In genomic region chr17:47737271-47738065, GRCm38 (mm10) we compare ENCODE assay signal across 8 mouse cellular contexts. TPM values are rescaled to one million over a fixed set of nuclear protein-coding genes. Genes with fewer than 3 reads are reported as not detected.
DNase-seq lines count a peak whose midpoint lies in the region; ATAC-seq and TF ChIP-seq lines count a peak whose summit lies in the region.

No protein-coding gene starts in this region.

- peak overlapping the region; percentile 94 for H3K9ac ChIP-seq in heart, embryonic 12.5 days
- H3K9ac ChIP-seq in kidney, postnatal 0 days (ENCODE audit: low read depth, low read length) = peak overlapping the region; percentile 77
- H3K9ac ChIP-seq in liver, embryonic 12.5 days = peak overlapping the region; percentile 74
- peak overlapping the region; percentile 58 for H3K9ac ChIP-seq in stomach, embryonic 15.5 days

- TF ChIP-seq POLR2A in bone marrow, adult 2 months (IDR thresholded peaks at IDR 0.05; ENCODE audit: borderline replicate concordance, control insufficient read depth, low read depth, low read length) = peak; percentile 75; the same call in 1 of the 2 replicates

- peak; percentile 96 for DNase-seq in A20 (ENCODE audit: low read depth, low spot score)
- DNase-seq in kidney, postnatal 0 days (ENCODE audit: low spot score) = peak; percentile 88
- peak; percentile 69 for DNase-seq in naive thymus-derived CD4-positive, alpha-beta T cell, adult 2 months (ENCODE audit: low read depth)

- peak overlapping the region; percentile 80 for H3K4me3 ChIP-seq in bone marrow, adult 2 months (replicated peaks; ENCODE audit: control insufficient read depth, low read depth, low read length)
- peak overlapping the region; percentile 75 for H3K4me3 ChIP-seq in erythroblast, embryonic 14.5 days (replicated peaks)
- peak overlapping the region; percentile 90 for H3K4me3 ChIP-seq in heart, embryonic 12.5 days
- H3K4me3 ChIP-seq in kidney, postnatal 0 days (replicated peaks; ENCODE audit: low read depth, low read length) = peak overlapping the region; percentile 66
- H3K4me3 ChIP-seq in liver, embryonic 12.5 days = peak overlapping the region; percentile 68
- peak overlapping the region; percentile 77 for H3K4me3 ChIP-seq in stomach, embryonic 15.5 days (replicated peaks)

- H3K27me3 ChIP-seq in erythroblast, embryonic 14.5 days (ENCODE audit: control insufficient read depth) = peaks cover 27% of the 10 kb centered on the region
- no peaks in the 10 kb centered on the region for H3K27me3 ChIP-seq in heart, embryonic 12.5 days (replicated peaks)
- no peaks in the 10 kb centered on the region for H3K27me3 ChIP-seq in kidney, postnatal 0 days (ENCODE audit: insufficient read depth, low read length)
- peaks cover 37% of the 10 kb centered on the region for H3K27me3 ChIP-seq in liver, embryonic 12.5 days (replicated peaks)
- no peaks in the 10 kb centered on the region for H3K27me3 ChIP-seq in stomach, embryonic 15.5 days (replicated peaks)

- no peaks in the 10 kb centered on the region for H3K36me3 ChIP-seq in erythroblast, embryonic 14.5 days (ENCODE audit: control insufficient read depth)
- H3K36me3 ChIP-seq in heart, embryonic 12.5 days = no peaks in the 10 kb centered on the region
- no peaks in the 10 kb centered on the region for H3K36me3 ChIP-seq in kidney, postnatal 0 days (ENCODE audit: insufficient read depth, low read length)
- H3K36me3 ChIP-seq in liver, embryonic 12.5 days = no peaks in the 10 kb centered on the region
- no peaks in the 10 kb centered on the region for H3K36me3 ChIP-seq in stomach, embryonic 15.5 days

- no peak for TF ChIP-seq CTCF in bone marrow, adult 2 months (IDR thresholded peaks at IDR 0.05; ENCODE audit: control insufficient read depth, insufficient read depth, low read length)
- TF ChIP-seq CTCF in kidney, postnatal 0 days (IDR thresholded peaks at IDR 0.05; ENCODE audit: low read depth) = no peak

- peak overlapping the region; percentile 90 for H3K4me2 ChIP-seq in heart, embryonic 12.5 days
- peak overlapping the region; percentile 65 for H3K4me2 ChIP-seq in kidney, postnatal 0 days (ENCODE audit: low read length)
- H3K4me2 ChIP-seq in liver, embryonic 12.5 days = peak overlapping the region; percentile 100
- H3K4me2 ChIP-seq in stomach, embryonic 15.5 days = peak overlapping the region; percentile 99

- peak; percentile 90 for ATAC-seq in heart, embryonic 12.5 days (ENCODE audit: insufficient number of reproducible peaks, low FRiP score)
- peak; percentile 89 for ATAC-seq in kidney, postnatal 0 days (replicated peaks; ENCODE audit: low FRiP score, low read depth)
- ATAC-seq in liver, embryonic 12.5 days = peak; percentile 77
- ATAC-seq in stomach, embryonic 15.5 days (ENCODE audit: insufficient read depth, low FRiP score, low read depth) = peak; percentile 91

- H3K9me3 ChIP-seq in erythroblast, embryonic 14.5 days (ENCODE audit: control insufficient read depth, low read length) = no peaks in the 10 kb centered on the region
- no peaks in the 10 kb centered on the region for H3K9me3 ChIP-seq in heart, embryonic 12.5 days (replicated peaks)
- no peaks in the 10 kb centered on the region for H3K9me3 ChIP-seq in kidney, postnatal 0 days (replicated peaks; ENCODE audit: low read length)
- H3K9me3 ChIP-seq in liver, embryonic 12.5 days (replicated peaks) = no peaks in the 10 kb centered on the region
- H3K9me3 ChIP-seq in stomach, embryonic 15.5 days = no peaks in the 10 kb centered on the region

- peaks cover 2% of the 10 kb centered on the region; the same call in 1 of the 2 replicates for H3K4me1 ChIP-seq in bone marrow, adult 2 months (ENCODE audit: control insufficient read depth, insufficient read depth, low read length)
- H3K4me1 ChIP-seq in erythroblast, embryonic 14.5 days (ENCODE audit: control insufficient read depth) = peaks cover 33% of the 10 kb centered on the region
- H3K4me1 ChIP-seq in heart, embryonic 12.5 days (replicated peaks) = peaks cover 36% of the 10 kb centered on the region
- peaks cover 13% of the 10 kb centered on the region for H3K4me1 ChIP-seq in kidney, postnatal 0 days (replicated peaks; ENCODE audit: insufficient read depth, low read length)
- peaks cover 34% of the 10 kb centered on the region for H3K4me1 ChIP-seq in liver, embryonic 12.5 days
- peaks cover 17% of the 10 kb centered on the region for H3K4me1 ChIP-seq in stomach, embryonic 15.5 days

- H3K27ac ChIP-seq in bone marrow, adult 2 months (ENCODE audit: control insufficient read depth, insufficient read depth, low read depth, low read length, poor library complexity) = peak overlapping the region; percentile 97
- H3K27ac ChIP-seq in heart, embryonic 12.5 days (ENCODE audit: poor library complexity, severe bottlenecking) = peak overlapping the region; percentile 93
- peak overlapping the region; percentile 87 for H3K27ac ChIP-seq in kidney, postnatal 0 days
- H3K27ac ChIP-seq in liver, embryonic 12.5 days = peak overlapping the region; percentile 76
- peak overlapping the region; percentile 78 for H3K27ac ChIP-seq in stomach, embryonic 15.5 days

- WGBS in bone marrow, adult 2 months = under 1% methylated on average over 52 of the region's 60 CpGs
- WGBS in heart, embryonic 12.5 days = under 1% methylated on average over 55 of the region's 60 CpGs
- whole genome bisulfite sequencing in kidney, postnatal 0 days = under 1% methylated on average over 40 of the region's 60 CpGs
- whole genome bisulfite sequencing in liver, embryonic 12.5 days (ENCODE audit: insufficient replicate concordance) = under 1% methylated on average over 42 of the region's 60 CpGs
- 0% methylated on average over 46 of the region's 60 CpGs for whole genome bisulfite sequencing in stomach, embryonic 15.5 days

RNA-seq across cellular contexts. Expression of gene Tfeb, which starts 0.6 kb away (rescaled TPM):
- 22.6 and 43.7 TPM in 2 replicates for polyA plus RNA-seq in bone marrow, adult 2 months (2011; ENCODE audit: insufficient read depth, insufficient read length, low replicate concordance, missing spikeins)
- 1.5 and 1.7 TPM in 2 replicates for polyA plus RNA-seq in erythroblast, embryonic 14.5 days (2012)
- 22.7 and 24.5 TPM in 2 replicates for polyA plus RNA-seq in heart, embryonic 12.5 days (2016; fragmentation: Nextera tagmentation; extraction: Ambion mirVana)
- polyA plus RNA-seq in kidney, postnatal 0 days (2015; fragmentation: Nextera tagmentation; extraction: Ambion mirVana) = 23.0 and 23.1 TPM in 2 replicates
- polyA plus RNA-seq in liver, embryonic 12.5 days (2016; fragmentation: Nextera tagmentation; extraction: Ambion mirVana) = 5.6 and 5.8 TPM in 2 replicates
- 10.2 and 10.7 TPM in 2 replicates for polyA plus RNA-seq in stomach, embryonic 15.5 days (2015; fragmentation: Nextera tagmentation; extraction: Ambion mirVana)

RNA-seq across cellular contexts. Expression of gene Pgc, which starts 10.8 kb away (rescaled TPM):
- 1.1 TPM in 1 of 2 replicates, not detected in the other for polyA plus RNA-seq in bone marrow, adult 2 months (2011; ENCODE audit: insufficient read depth, insufficient read length, low replicate concordance, missing spikeins)
- polyA plus RNA-seq in erythroblast, embryonic 14.5 days (2012) = not detected in 2 replicates
- polyA plus RNA-seq in heart, embryonic 12.5 days (2016; fragmentation: Nextera tagmentation; extraction: Ambion mirVana) = not detected in 2 replicates
- polyA plus RNA-seq in kidney, postnatal 0 days (2015; fragmentation: Nextera tagmentation; extraction: Ambion mirVana) = 0.08 and 0.09 TPM in 2 replicates
- not detected in 2 replicates for polyA plus RNA-seq in liver, embryonic 12.5 days (2016; fragmentation: Nextera tagmentation; extraction: Ambion mirVana)
- polyA plus RNA-seq in stomach, embryonic 15.5 days (2015; fragmentation: Nextera tagmentation; extraction: Ambion mirVana) = 52.1 and 71.7 TPM in 2 replicates

RNA-seq across cellular contexts. Expression of gene Prickle4, which starts 42.9 kb away (rescaled TPM):
- polyA plus RNA-seq in bone marrow, adult 2 months (2011; ENCODE audit: insufficient read depth, insufficient read length, low replicate concordance, missing spikeins) = not detected in 2 replicates
- 0.13 TPM in 1 of 2 replicates, not detected in the other for polyA plus RNA-seq in erythroblast, embryonic 14.5 days (2012)
- 0.56 TPM in 1 of 2 replicates, not detected in the other for polyA plus RNA-seq in heart, embryonic 12.5 days (2016; fragmentation: Nextera tagmentation; extraction: Ambion mirVana)
- 1.1 and 1.2 TPM in 2 replicates for polyA plus RNA-seq in kidney, postnatal 0 days (2015; fragmentation: Nextera tagmentation; extraction: Ambion mirVana)
- not detected in 2 replicates for polyA plus RNA-seq in liver, embryonic 12.5 days (2016; fragmentation: Nextera tagmentation; extraction: Ambion mirVana)
- polyA plus RNA-seq in stomach, embryonic 15.5 days (2015; fragmentation: Nextera tagmentation; extraction: Ambion mirVana) = 0.34 and 0.42 TPM in 2 replicates

RNA-seq across cellular contexts. Expression of gene Gm21981, which starts 43.2 kb away (rescaled TPM):
- not detected in 2 replicates for polyA plus RNA-seq in bone marrow, adult 2 months (2011; ENCODE audit: insufficient read depth, insufficient read length, low replicate concordance, missing spikeins)
- polyA plus RNA-seq in erythroblast, embryonic 14.5 days (2012) = 0.05 TPM in 1 of 2 replicates, not detected in the other
- 0.15 and 0.19 TPM in 2 replicates for polyA plus RNA-seq in heart, embryonic 12.5 days (2016; fragmentation: Nextera tagmentation; extraction: Ambion mirVana)
- polyA plus RNA-seq in kidney, postnatal 0 days (2015; fragmentation: Nextera tagmentation; extraction: Ambion mirVana) = 0.25 and 0.36 TPM in 2 replicates
- 0.06 and 0.07 TPM in 2 replicates for polyA plus RNA-seq in liver, embryonic 12.5 days (2016; fragmentation: Nextera tagmentation; extraction: Ambion mirVana)
- 0.19 and 0.27 TPM in 2 replicates for polyA plus RNA-seq in stomach, embryonic 15.5 days (2015; fragmentation: Nextera tagmentation; extraction: Ambion mirVana)

RNA-seq across cellular contexts. Expression of gene Frs3, which starts 48.6 kb away (rescaled TPM):
- polyA plus RNA-seq in bone marrow, adult 2 months (2011; ENCODE audit: insufficient read depth, insufficient read length, low replicate concordance, missing spikeins) = not detected in 2 replicates
- 0.05 and 0.08 TPM in 2 replicates for polyA plus RNA-seq in erythroblast, embryonic 14.5 days (2012)
- 4.6 and 5.1 TPM in 2 replicates for polyA plus RNA-seq in heart, embryonic 12.5 days (2016; fragmentation: Nextera tagmentation; extraction: Ambion mirVana)
- polyA plus RNA-seq in kidney, postnatal 0 days (2015; fragmentation: Nextera tagmentation; extraction: Ambion mirVana) = 6.8 and 8.3 TPM in 2 replicates
- 1.7 and 2.3 TPM in 2 replicates for polyA plus RNA-seq in liver, embryonic 12.5 days (2016; fragmentation: Nextera tagmentation; extraction: Ambion mirVana)
- 4.7 TPM in 2 replicates for polyA plus RNA-seq in stomach, embryonic 15.5 days (2015; fragmentation: Nextera tagmentation; extraction: Ambion mirVana)

Comparison
In these comparisons a context has a peak if more than half of its experiments do, and no peak if none do; other contexts are left out.
1. Peak in every context shown above with its lines: DNase-seq, ATAC-seq, H3K4me3 ChIP-seq and H3K27ac ChIP-seq.
2. RNA of gene Pgc, which starts 10.8 kb away (polyA plus RNA-seq): 52.1 to 71.7 TPM in stomach, embryonic 15.5 days; 1.1 TPM in bone marrow, adult 2 months, not detected in heart, embryonic 12.5 days, 0.08 to 0.09 TPM in kidney, postnatal 0 days, not detected in erythroblast, embryonic 14.5 days and not detected in liver, embryonic 12.5 days; every median in the first group is over 10 times any median in the second.